Mouse (Mus musculus) brain, adult 2 months (tissue): ENCODE measurements at regions not wholly inside any gene's neighbourhood (a gene's known extent, or its start where the extent isn't known, plus 50 kb on each side); places are given as distances from the start of the nearest gene placed in this dataset.

ENCODE experiments used
- DNase-seq: peaks from one replicate; pipeline ENCODE4 v3.0.0; 2011; ENCODE audit warnings: low read depth, low spot score

DNA sequence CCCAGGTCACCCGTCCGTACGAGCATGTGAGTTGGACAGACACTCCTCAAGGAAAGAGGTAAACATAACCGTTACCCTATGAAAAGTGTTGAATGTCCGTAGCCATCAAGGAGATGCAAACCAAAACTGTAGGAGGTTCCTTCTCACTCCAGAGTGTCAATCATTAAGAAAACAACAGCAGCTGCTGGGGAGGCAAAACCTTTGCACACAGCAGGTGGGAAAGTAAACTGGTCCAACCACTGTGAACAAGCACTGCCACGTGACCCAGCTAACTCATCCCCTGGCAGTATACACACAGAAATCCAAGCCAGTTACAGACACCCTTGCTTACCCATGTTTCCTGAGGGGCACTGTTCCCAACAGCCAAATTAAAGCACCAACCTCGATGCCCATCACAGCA lies 54.7 kb upstream of the Irx5 start:
- DNase-seq: no peak

DNA sequence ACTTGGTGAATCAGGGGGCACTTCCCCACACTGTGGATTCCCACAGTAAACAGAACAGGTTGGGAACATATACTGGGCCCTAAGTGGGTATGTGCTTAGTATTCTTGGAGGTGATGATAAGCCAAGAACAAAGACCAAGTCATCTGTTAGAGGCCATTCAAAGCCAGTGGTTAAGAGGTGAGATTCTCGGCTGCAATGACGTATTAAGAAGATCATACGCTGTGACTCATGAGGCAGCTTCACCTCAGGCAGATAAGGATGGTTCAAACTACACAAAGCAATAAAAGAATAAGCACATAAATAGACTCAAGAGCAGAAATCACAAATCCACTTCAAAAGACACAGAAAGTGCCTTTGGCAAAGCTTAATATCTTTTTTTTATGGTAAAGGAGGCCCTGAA lies 56.4 kb upstream of the Irx5 start:
- DNase-seq: no peak

DNA sequence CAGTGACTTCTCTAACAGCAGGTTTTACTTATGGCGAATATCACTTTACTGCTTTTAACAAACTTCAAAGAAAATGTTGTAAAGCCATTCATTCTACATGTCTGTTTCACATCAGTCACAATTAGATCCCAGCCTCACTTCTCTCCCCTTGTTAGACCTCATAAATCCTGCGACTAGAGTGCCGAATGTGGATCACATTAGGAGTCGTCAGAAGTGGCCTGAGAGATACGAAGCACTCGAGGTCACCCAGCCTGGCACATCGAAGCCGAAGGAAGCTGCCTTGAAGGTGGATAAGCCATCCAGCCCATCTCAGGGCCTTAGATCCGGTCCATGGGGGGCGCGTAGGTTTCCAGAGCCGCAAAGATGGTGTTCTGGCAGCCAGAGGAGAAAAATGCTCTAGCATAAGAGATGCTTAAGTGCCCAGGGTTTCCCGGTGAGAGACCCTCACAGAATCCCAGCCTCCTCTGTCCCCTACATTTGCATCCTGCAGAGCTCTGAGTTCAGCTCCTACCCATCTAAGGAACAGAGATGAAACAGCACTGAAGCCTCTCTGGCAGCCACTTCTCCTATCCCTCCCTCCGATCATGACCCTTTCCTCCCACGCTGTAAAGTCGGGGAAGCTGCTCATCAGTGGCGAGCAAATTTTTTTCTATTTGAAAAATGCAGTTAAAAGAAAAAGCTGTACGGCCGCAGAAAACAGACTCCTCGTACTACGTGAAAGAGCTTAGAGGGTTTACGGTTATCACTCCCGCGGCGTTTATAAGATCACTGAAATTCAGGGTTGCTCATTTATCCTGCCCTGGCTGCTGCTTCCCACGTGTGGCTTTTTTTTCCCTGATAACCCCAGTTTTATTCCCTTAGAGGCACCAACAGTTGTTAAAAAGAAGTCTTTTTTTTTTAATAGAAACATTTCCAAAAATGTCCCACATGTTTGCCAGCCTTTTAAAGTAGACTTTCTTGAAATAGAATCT lies 70.3 kb upstream of the Irx5 start:
- DNase-seq: no peak

DNA sequence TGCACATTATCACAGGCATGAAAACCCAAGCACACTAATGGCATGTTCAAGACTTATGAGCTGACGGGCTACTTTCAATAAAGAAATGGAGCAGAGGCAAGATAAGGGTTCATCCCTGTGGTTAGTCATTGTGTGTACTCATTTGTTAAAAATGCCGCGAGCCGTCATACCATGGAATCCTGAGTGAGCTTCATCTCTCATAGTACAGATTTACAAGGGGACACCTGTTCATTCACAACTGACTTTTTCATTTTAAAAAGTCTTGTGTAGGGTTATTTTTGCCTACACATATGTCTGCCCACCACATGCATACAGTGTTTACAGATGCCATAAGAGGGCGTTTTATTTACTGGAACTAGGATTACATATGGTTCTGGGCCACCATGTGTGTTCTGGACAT lies 81.7 kb upstream of the Irx5 start:
- no peak for DNase-seq

DNA sequence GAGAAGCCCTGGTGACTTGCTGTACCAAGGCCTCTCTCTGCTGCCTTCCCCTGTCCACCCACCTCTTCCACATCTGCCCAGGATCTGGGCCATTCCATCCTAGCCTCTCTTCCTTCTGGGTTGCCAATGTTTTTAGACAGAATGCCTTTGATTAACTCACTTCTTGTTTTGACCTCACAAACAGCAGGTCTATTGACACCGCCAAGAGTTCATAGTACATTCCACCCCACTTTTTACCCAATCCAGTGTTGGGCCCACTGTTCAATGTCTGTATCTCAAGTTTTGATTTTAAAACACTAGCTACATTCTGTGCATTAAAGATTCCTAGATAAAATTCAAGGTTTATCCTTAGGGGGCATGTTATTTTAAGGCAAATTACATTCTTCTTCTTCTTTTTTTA lies 84.7 kb upstream of the Irx5 start:
- no peak for DNase-seq

DNA sequence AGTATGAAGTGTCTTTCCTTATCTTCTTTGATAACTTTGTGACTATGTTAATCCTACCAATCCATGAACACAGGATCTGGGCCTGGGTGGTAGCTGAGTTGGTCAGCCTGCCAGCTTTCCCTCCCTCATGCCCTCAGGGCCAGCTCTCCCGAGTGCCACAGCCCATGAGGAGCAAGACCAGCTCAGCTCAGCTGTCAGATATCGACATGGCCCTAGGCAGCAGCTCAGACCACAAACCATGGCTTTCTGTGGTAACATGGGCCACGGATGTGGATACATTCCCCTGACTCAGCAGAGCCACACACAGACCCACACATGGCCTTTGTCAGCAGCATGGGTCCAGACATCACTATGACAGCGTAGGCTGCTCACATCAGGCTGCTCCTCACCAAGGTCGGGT lies 85.4 kb upstream of the Irx5 start:
- no peak for DNase-seq

DNA sequence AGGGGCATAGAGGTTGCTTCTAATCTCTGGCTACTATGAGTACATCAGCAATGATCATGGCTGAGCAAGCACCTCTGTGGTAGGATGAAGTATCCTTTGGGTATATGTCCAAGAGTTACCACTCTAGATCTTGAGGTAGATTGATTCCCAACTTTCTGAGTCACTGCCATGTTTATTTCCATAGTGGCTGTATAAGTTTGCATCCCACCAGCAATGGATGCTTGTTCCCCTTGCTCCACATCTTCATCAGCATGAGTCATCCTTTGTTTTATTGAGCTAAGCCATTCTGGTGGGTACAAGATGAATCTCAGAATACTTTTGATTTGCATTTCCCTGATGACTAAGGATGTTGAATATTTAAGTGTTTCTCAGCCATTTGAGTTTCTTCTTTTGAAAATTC lies 86.8 kb upstream of the Irx5 start:
- peak; percentile 14 for DNase-seq

DNA sequence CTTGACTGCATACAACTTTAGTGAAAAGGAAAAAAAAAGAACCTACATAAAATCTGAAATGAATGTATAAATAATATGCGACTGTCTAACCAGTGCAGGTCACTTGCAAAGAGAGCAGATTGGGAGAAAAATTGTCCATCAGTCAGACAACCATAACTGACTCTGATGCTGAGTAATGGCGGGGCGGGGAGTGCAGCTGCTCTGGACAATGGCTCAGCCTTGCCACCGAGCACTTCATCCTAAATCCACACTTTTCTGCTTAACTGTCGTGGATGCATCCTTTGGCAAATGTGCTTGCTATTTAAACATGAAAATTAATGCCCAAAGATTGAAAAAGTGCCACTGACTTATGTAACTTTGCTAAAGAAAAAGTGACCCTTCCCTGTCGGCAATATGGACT lies 90.0 kb upstream of the Irx5 start:
- no peak for DNase-seq

DNA sequence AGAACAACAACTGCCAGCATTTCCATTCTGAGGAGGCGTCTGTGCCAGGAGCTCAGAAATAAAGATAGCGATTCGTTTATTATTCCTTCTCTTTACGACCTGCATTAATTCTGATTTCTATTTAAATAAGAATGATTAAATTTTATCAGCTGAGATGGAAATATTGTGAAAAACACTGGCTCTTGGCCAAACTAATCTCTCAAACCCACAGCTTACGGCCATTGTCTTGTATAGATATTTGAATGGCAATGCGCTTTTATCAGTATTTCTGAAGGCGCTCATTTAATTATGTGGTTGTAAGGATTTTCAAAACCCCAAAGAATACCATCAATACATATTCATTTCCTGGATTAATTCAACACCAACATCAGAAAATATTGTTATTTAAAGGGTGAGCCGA lies 97.4 kb upstream of the Irx5 start:
- no peak for DNase-seq

DNA sequence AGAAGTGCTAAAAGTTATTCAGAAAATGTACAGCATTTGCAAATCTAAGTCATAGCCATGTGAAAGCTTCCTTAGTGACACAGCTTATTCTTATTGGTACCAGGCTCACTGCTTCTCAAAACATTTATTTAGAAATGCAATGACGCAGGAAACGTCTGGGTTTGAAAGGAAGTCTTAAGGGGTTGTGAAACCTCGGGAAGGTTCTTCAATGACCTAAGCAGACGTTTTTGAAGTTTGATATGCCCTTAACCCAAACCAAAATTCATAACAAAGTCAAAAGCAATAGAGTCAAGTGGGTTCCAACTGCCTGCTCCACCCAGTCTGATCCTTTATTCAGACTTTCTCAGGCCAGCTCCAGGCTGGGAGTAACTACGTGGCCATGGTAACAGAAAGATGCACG lies 99.2 kb upstream of the Irx5 start:
- DNase-seq: no peak

DNA sequence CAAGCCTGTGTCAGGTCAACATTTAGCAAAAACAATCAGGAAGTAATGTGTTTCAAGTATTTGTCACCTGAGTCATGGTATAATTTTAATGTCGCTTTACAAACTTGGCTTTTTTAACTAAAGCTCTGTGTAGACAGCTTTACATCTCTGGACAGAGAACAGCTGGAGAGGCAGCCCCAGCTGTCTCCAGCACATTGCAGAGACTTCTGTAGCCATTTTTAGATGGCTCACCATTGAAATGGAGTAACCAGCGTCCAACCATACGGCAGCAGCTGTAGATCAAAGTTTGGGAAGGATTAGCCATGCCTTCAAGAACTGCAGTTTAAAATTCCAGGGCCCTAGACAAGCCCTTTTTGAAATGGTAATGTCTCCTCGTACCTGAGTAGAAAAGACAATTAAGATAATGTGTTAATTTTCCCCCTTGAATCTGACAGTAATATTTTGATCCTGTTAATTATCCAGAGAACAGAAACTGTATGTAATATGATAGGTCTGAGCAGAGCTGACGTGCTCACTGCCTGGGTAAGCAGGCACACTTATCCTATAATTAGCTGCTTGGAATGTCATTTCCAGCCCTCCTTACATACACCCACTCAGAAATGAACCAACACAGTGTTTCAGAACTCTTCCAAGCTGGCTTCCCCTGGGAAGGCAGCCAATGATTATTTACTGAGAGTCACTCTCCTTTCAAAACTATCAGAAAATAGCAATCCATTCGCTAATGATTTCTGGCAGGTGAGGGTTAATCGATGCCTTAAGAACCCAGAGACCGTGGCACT lies 104.6 kb upstream of the Irx5 start:
- DNase-seq: peak; percentile 79

DNA sequence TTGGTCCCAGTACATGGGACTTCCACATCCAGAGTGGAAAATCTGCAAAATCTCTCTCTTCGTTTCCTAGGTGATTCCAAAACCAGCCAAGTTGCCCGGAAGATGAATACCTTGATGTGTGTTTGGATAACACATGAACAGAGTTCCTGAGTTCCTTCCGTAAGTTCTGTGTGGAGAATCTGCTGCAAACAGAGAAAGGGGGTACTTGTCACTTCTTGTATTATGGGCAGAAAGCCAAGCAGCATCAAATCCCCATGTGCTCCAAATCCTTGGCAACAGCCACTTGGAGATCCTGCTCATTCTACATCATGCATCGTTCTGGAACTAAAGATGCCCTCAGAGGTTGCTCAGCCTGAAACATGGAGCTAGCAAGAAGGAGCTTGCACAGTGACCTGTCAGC lies 111.1 kb upstream of the Irx5 start:
- DNase-seq: peak; percentile 2

DNA sequence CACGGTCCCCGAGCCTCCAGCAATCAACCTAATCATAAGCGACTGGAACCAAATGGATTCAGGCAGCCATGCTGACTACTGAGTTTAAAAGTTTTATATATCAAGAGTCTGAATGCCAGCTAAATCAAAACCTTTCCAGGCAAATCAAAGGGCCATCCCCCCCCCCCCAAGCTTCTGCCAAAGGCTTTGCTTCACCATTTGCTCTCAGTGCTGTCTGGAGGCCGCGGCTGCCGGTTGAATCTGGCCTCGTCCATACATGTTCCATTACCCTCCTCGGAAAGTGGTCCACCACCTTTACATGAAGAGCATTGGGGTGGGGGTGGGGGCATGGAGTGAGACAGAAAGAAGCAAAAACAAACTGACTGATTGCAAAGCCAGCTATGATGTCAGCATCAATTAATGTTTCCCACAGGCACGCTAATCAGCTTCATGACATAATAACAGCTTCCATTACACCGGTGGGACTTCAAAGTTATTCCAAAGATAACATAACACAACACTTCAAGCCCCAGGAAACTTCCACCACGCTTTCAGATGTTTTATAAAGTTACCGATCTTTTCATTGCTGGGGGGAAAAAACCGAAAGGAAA lies 116.6 kb upstream of the Irx5 start:
- no peak for DNase-seq

DNA sequence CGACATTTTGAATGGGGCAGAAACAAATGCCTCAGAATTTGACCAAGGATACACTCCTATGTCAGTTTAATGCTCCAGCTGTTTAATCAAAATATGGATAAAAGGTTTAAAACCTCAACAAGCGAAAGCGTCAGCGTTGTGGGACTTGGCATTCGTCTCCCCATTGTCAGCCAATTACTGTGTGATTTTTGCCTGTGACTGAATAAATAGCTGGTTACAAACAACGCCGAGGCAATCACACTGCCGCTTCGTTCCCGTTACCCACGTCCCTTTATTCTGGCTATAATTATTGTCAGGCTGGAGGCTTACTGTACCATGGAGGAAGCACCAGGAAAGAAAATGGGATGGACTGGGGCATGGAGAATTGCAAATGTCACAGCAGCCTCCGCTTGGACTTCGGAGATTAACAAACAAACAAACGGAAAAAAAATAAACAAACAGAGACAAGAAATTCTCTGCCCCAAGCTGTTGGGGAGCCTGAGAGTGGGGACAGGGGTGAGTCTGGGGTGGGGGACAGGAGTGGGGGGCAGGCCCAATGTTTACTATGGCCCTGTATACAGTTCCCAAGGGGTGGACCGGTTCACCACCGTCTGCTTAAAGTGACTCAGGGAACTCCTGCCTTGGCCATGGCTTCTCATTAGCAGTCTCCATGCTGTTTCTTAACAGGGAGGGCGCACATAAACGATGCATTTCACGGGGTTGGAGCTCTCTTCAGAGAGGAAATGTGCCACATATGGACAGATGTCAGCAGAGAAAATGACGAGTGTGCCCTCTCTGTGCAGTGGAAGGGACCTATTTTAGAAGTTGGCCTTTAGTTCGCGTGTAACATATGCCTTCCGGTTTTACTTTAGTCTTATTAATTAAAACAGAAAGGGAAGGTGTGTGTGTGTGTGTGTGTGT lies 125.8 kb upstream of the Irx5 start:
- peak; percentile 6 for DNase-seq

DNA sequence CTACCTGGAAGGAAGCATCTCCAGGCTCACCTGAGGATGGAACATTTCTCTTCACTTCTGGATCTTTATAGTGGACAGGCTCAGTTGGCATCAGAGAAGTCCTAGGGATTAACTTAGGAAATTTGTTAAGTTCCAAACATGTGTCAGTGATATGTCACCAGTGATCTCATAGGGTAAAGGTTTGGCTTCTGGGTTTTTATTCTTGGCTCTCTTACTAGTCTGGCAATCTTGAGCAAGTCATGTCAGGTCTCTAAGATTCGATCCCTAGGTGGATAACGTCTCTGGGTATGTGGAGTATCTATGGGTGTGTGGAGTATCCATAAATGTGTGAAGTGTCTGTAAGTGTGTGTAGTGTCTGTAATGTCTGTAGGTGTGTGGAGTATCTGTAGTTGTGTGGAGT lies 127.9 kb upstream of the Irx5 start:
- DNase-seq: no peak

DNA sequence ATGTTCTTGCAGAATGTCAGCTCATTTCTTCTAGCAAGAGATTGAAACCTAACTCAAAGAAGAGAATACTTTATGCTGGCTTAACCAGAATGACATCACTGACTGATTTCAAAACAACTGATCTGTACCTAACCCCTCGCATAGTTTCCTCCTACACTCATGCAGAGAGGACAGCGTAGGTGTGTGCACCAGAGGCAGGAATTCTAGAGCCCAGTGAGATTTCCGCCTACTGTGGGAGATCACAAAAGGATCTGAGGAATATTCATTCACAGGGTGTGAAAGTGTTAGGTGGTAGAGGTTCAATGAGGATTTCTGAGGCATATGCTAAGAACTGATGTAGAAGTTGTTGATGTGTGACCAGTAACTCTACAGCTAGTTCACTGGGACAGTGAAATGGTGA lies 132.5 kb upstream of the Irx5 start:
- peak; percentile 46 for DNase-seq

DNA sequence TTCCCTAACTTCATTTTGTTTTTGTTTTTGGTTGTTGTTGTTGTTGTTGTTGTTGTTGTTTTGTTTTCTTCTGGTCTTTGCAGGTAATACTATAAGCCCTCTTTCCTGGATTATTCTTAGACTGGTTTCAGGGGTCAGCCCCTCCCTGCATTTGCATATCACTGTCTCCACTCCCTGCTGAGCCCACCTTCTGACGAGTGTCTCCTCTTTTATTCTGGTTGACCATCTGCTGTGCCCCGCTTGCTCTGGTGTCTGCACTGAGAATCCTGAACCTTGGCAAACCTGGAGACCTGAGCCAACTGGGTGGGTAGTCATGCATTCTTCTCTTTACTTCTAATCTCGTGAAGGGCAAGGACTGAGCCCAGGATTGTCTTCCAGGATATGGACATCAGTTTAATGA lies 134.4 kb upstream of the Irx5 start:
- DNase-seq: no peak

DNA sequence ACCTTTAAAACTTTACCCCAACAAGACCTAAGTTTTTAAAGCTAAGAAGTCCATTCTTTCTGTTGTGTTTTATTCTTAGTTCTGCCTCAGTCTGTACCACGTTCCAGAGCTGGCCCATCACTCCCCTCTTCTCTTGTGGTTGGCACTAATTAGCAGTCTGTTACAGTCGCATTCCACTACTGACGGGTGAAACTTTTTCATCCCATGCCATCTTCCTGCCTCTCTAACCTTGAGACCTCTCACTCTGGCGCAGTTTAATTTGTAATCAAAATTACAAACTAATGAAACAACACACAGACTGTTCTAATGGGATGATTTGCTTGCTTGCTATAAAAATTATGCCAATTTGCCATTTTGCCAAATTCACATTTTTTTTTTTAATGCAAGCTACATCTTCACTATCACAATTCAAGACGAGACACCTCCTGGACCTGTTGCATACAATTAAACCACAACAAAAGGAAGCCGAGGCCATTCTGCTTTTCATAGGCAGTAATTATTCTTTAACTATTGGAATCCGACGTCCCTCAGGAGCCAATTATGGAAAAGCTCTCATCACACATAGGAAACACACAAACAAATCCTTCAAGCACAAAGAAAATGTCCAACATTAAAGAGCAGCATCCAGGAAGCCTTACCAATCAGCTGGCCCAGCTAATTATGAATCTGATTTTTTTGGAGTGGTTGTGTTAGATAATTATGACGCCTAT lies 138.1 kb upstream of the Irx5 start:
- DNase-seq: no peak

DNA sequence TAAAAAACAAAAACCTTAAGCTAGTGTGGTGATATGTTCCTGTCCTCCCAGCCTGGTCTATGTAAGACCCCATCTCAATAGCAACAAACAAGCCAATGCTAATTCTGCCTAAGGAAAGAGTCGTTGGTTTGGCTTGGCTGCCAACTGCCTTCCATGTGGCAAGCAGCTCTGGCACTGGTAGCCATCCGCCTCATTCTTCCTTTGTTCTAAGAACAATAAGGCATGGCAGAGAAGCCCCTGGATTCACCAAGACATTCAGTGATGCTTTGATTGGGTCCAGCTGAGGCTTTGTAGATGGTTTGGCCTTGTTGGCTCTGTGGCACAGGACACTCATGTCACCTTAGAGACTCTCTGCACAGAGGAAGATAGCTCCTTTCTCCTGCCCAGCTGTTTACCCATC lies 139.9 kb upstream of the Irx5 start:
- DNase-seq: peak; percentile 52

DNA sequence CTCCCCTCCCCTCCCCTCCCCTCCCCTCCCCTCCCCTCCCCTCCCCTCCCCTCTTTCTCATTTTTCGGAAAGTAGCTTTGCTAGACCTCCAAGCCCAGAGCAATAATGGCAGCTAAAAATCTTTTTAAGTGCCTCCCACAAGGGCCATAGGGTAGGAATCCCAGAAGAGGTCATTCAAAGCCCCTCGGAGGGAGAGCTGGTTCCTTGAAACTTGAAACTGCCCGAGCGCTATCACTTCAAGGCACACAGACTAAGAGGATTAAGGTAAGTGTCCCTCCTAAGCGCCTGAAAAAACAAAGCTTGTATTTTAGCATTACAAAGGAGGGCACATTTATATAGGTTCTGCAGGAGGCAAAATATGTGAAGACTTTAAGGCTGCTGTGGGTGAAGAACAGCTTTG lies 141.2 kb upstream of the Irx5 start:
- no peak for DNase-seq
